Mouse (Mus musculus) bone marrow macrophage, adult 2 months (primary cell): ENCODE data around the gene Dnah6.

Experiments
- CTCF ChIP-seq: IDR thresholded peaks from 2 replicates; pipeline ENCODE4 v1.5.1; 2012; ENCODE audit warnings: low read depth, mild to moderate bottlenecking, low read length, moderate library complexity
- POLR2A ChIP-seq: IDR thresholded peaks from 2 replicates; pipeline ENCODE4 v1.6.1; 2012; ENCODE audit warnings: mild to moderate bottlenecking, low read depth, low read length, borderline replicate concordance

DNA sequence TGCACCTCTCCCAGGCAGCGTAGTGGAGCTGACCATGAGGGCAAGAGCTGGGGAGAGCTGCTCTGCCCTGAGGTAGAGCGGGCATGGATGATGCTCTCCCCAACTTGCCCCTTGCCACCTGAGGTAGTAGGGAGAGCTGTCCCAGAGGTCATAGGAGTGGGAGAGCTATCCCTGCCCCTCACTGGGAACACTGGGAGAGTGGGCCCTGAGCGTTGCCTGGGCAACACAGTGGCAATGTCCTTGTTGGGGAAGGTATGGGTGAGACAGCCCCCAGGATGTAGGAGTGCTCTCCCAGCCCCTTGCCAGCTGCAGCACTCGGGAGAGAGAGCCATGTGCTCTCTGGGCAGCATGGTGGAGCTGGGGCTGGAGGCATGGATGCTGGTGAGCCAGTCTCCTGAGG lies 60.1 kb downstream of the Dnah6 start:
- no peak for TF ChIP-seq POLR2A
- TF ChIP-seq CTCF, result no peak
